Mouse (Mus musculus) CH12.LX (cell line): ENCODE measurements around the gene Megf8. TPM values are rescaled to one million over a fixed set of nuclear protein-coding genes. Genes with fewer than 3 reads are reported as not detected.
A peak's percentile ranks its signal among the peaks of the same experiment; 100 is the strongest.

Source experiments
- DNase-seq: peaks from one replicate; pipeline ENCODE4 v3.0.0-alpha.2; 2013; ENCODE audit errors: extremely low read depth
- H3K27ac ChIP-seq: 2 replicates; pipeline ENCODE4 v1.5.1; 2012; ENCODE audit warnings: low read depth, mild to moderate bottlenecking, control low read depth, moderate library complexity; ENCODE audit not compliant: insufficient read depth
- H3K27me3 ChIP-seq: replicated peaks from 2 replicates; pipeline ENCODE3; 2012; ENCODE audit warnings: inconsistent platforms
- H3K36me3 ChIP-seq, 2 experiments: replicated peaks in 1 of 2; 2 replicates each; pipeline versions ENCODE3 to v1.6.1; 2012; ENCODE audit warnings: inconsistent platforms in 1 of 2, low read length in 1 of 2, mild to moderate bottlenecking in 1 of 2, mixed read lengths in 1 of 2, moderate library complexity in 1 of 2; ENCODE audit not compliant: control insufficient read depth in 1 of 2, insufficient read depth in 1 of 2
- H3K4me1 ChIP-seq, 2 experiments: 2 replicates each; pipeline ENCODE4 v1.6.1; 2012; ENCODE audit warnings: inconsistent platforms in 1 of 2, moderate library complexity in 1 of 2; ENCODE audit not compliant: insufficient read depth in 2 of 2, control insufficient read depth in 1 of 2
- H3K4me2 ChIP-seq: 2 replicates; pipeline ENCODE4 v1.6.1; 2012; ENCODE audit warnings: low read depth, mild to moderate bottlenecking, control low read depth; ENCODE audit not compliant: poor library complexity, insufficient read depth, severe bottlenecking
- H3K4me3 ChIP-seq, 3 experiments: fragments of 150-350 bp in 1 of 3; sonication (generic) in 1 of 3; replicated peaks in 1 of 3; 2 replicates each; pipeline versions ENCODE3 to v1.5.1; 2011 to 2012; ENCODE audit warnings: low read depth in 2 of 3, low read length in 2 of 3, mild to moderate bottlenecking in 2 of 3, moderate library complexity in 2 of 3, control low read depth in 1 of 3, improper control_type of control experiment in 1 of 3, inconsistent platforms in 1 of 3, mixed read lengths in 1 of 3; ENCODE audit not compliant: poor library complexity in 1 of 3
- H3K79me2 ChIP-seq: replicated peaks from 2 replicates; pipeline ENCODE4 v1.6.1; 2012; ENCODE audit warnings: mild to moderate bottlenecking, moderate library complexity; ENCODE audit not compliant: control insufficient read depth, poor library complexity, insufficient read depth, severe bottlenecking; ENCODE audit errors: extremely low read depth
- H3K9ac ChIP-seq: 2 replicates; pipeline ENCODE4 v1.6.1; 2012; ENCODE audit warnings: low read depth, mild to moderate bottlenecking, control low read depth, moderate library complexity; ENCODE audit not compliant: insufficient read depth
- H3K9me3 ChIP-seq: replicated peaks from 2 replicates; pipeline ENCODE3; 2012; ENCODE audit warnings: low read length, inconsistent platforms, mixed read lengths
- BHLHE40 ChIP-seq: IDR thresholded peaks from 2 replicates; pipeline ENCODE4 v1.6.1; 2011; ENCODE audit warnings: mild to moderate bottlenecking, low read depth, low read length, improper control_type of control experiment
- CHD1 ChIP-seq: IDR thresholded peaks from 2 replicates; pipeline ENCODE4 v1.6.1; 2012; ENCODE audit warnings: low read depth, low read length, improper control_type of control experiment, inconsistent platforms
- E2F4 ChIP-seq: IDR thresholded peaks from 2 replicates; pipeline ENCODE4 v1.6.1; 2011; ENCODE audit warnings: low read depth, low read length, improper control_type of control experiment; ENCODE audit not compliant: insufficient replicate concordance
- ETS1 ChIP-seq: conservative IDR thresholded peaks from 2 replicates; pipeline ENCODE4 v1.6.1; 2012; ENCODE audit warnings: low read depth, mild to moderate bottlenecking, inconsistent platforms, low read length, improper control_type of control experiment, moderate library complexity
- JUND ChIP-seq: conservative IDR thresholded peaks from 2 replicates; pipeline ENCODE4 v1.6.1; 2011; ENCODE audit warnings: low read depth, low read length, improper control_type of control experiment
- MEF2A ChIP-seq: IDR thresholded peaks from 2 replicates; pipeline ENCODE4 v1.6.1; 2014; ENCODE audit warnings: low read depth, mild to moderate bottlenecking, inconsistent platforms, low read length, improper control_type of control experiment, borderline replicate concordance
- NRF1 ChIP-seq: IDR thresholded peaks from 2 replicates; pipeline ENCODE4 v1.6.1; 2014; ENCODE audit warnings: low read depth, mild to moderate bottlenecking, inconsistent platforms, low read length, improper control_type of control experiment, moderate library complexity
- POLR2A ChIP-seq: IDR thresholded peaks from 2 replicates; pipeline ENCODE4 v1.6.1; 2011; ENCODE audit warnings: low read depth, mild to moderate bottlenecking, improper control_type of control experiment, low read length
- SMC3 ChIP-seq: IDR thresholded peaks from 2 replicates; pipeline ENCODE4 v1.6.1; 2011; ENCODE audit warnings: low read depth, low read length, improper control_type of control experiment
- TCF12 ChIP-seq: IDR thresholded peaks from 2 replicates; pipeline ENCODE4 v1.6.1; 2014; ENCODE audit warnings: low read depth, mild to moderate bottlenecking, inconsistent platforms, low read length, improper control_type of control experiment
- dilution Hi-C: fragments of 300-500 bp; cut with MboI; formaldehyde crosslinking; loops from 2 replicates; pipeline ENCODE4 v1.14.3; 2020; ENCODE audit warnings: low sequenced_read_pairs; ENCODE audit not compliant: extremely low pct_unique_long_range_greater_than_20kb, extremely low pct_ligation_motif_present
- in situ Hi-C: fragments of 300-500 bp; cut with MboI; formaldehyde crosslinking; loops from 3 replicates; pipeline ENCODE4 v1.14.3; 2019; ENCODE audit warnings: low sequenced_read_pairs, low pct_ligation_motif_present, low pct_unique_long_range_greater_than_20kb, mixed read lengths
- polyA plus RNA-seq: library from polyadenylated mRNA; unstranded; fragments of >175 nt; gene quantifications from 2 replicates; pipeline ENCODE4 v1.2.1, GENCODE M21; 2012; ENCODE audit warnings: low read depth; ENCODE audit not compliant: insufficient read length
- total RNA-seq, 2 experiments: library from RNA; depleted of rRNA; stranded (reverse); fragments of 300-350 nt in 1 of 2; fragments of >200 nt in 1 of 2; gene quantifications; 2 replicates each; pipeline ENCODE4 v1.2.3; 2012 to 2014

Gene Megf8
- total and polyA plus RNA-seq, 3 experiments = 0.62 to 1.7 (median 1.2) TPM

DNA sequence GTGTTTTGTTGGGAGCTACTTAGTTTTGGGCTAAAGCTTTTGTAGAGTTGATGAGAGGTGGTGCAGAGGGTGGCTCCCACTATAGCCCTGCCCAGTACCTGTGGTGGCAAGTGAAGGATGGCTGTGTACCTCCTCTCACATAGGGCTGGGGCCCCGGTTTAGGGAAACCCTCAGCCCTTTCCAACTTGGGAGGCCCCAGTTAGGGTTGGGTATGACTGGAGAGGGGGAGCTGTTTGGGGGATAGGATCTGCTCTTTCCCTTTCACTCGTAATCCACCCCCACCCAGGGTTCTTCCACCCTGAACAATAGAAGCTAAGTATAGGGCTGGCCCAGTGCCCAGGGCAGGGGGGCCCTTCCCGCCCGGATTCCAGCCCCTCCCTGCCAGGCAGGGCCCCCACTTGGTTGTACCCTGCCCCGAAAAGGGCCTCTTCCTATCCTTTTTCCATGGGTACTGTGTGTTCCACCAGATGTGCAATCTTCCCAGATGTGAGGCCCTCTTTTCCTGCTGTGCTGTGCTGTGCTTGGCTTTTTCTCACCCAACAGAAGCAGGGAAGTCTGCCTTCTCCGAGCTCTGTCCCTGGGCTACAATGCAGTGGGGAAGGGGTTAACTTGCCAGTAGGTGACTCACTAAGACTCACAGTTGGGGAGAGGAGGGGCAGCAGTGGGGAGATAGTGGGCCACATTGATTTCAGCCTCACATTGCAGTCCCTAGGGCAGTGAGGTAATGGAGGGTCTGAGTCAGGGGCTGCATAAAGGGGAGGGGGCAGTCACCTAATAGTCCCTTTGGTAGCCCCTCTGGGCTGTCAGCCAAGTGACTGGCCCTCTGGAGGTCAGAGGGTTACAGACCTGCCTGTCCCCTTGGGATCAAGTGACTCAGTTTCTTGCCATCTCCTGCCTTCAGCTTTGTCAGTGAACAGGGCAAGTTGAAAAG, 36.8 kb upstream of the Megf8 start:
- H3K4me2 ChIP-seq = peak overlapping the region; percentile 79
- peak overlapping the region; percentile 46; the same call in 1 of the 2 replicates for H3K9ac ChIP-seq
- no peak for DNase-seq
- H3K27me3 ChIP-seq = no peaks in the 10 kb centered on the region
- peak overlapping the region; percentile 72 for H3K27ac ChIP-seq
- H3K4me3 ChIP-seq = peak overlapping the region; percentile 35 to 57 (median 56)
- H3K79me2 ChIP-seq = peaks cover 9% of the 10 kb centered on the region
- dilution Hi-C loops = no loop called here
- in situ Hi-C loops = loop anchor here (5.0 to 10.0 kb wide), 3 partner anchors 38 to 148 kb away; no protein-coding TSS in a partner anchor
- H3K9me3 ChIP-seq = no peaks in the 10 kb centered on the region
- H3K4me1 ChIP-seq = peaks cover 39 to 77% of the 10 kb centered on the region in 2 experiments
- peaks cover 5 to 22% of the 10 kb centered on the region in 2 experiments for H3K36me3 ChIP-seq
- TF ChIP-seq POLR2A (no peak), SMC3 (no peak), CHD1 (no peak), E2F4 (no peak), MEF2A (peak; percentile 28; the same call in 1 of the 2 replicates), NRF1 (no peak), ETS1 (peak; percentile 52), JUND (no peak; the same call in 1 of the 2 replicates), TCF12 (no peak)

DNA sequence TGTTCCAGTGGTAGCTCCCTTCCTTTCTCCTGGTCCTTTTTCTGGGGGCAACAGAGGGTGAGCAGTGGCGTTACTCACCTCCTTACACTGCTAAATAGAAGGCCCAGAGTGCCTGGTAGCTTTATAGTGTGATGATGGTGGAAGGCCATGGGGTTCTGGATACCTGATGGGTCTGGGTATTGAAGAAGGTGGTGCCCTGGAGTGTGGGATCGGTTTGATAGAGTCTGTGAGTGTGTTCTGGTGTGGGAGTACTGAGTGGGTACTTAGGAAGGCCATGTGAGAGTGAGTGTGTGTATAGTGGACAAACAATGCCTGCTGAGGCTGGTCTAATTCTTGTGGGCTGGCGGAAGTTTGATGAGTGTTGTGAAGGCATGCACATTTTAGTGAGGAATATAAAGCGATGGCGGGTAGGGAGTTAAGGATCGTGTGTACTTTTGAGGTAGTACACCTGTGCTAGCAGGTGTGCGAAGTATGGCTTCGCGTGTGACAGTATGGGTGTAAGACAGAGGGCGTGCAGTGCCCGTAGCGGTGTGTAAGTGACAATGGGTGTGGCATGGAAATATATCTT, 35.7 kb upstream of the Megf8 start:
- in situ Hi-C loops = no loop called here
- peaks cover 16 to 22% of the 10 kb centered on the region in 2 experiments for H3K36me3 ChIP-seq
- H3K27ac ChIP-seq = peak overlapping the region; percentile 72
- H3K9me3 ChIP-seq = no peaks in the 10 kb centered on the region
- dilution Hi-C loops = no loop called here
- H3K4me3 ChIP-seq = peak overlapping the region in 2 of 3 experiments; percentile 14 to 34
- peak overlapping the region; percentile 12; the same call in 1 of the 2 replicates for H3K9ac ChIP-seq
- H3K79me2 ChIP-seq = peaks cover 9% of the 10 kb centered on the region
- peak overlapping the region; percentile 68 for H3K4me2 ChIP-seq
- peaks cover 32 to 66% of the 10 kb centered on the region in 2 experiments for H3K4me1 ChIP-seq
- H3K27me3 ChIP-seq = no peaks in the 10 kb centered on the region
- no peak for DNase-seq
- TF ChIP-seq ETS1 = no peak
- 0 out of 2 replicates have a peak, but pooled peaks have one; percentile 4 for TF ChIP-seq BHLHE40
